Mouse (Mus musculus) kidney, adult 2 months (tissue): Measurements from ENCODE around the gene Hist1h1b.
"Not testable (repeated sequence)": the region's sequence is repeated elsewhere in the genome, so short reads cannot be mapped to it uniquely, and the experiment has no call there.

ENCODE experiments used
- CTCF ChIP-seq: fragments of 200-500 bp; conservative IDR thresholded peaks from 2 replicates; pipeline ENCODE4 v1.5.1; 2011; ENCODE audit warnings: low read depth, mild to moderate bottlenecking, control low read depth, low read length, moderate library complexity, mixed read lengths; ENCODE audit not compliant: insufficient read depth, insufficient read length
- POLR2A ChIP-seq: fragments of 200-500 bp; IDR thresholded peaks from one replicate; pipeline ENCODE4 v1.6.1; 2011; ENCODE audit warnings: low read depth, low read length, control low read depth

DNA sequence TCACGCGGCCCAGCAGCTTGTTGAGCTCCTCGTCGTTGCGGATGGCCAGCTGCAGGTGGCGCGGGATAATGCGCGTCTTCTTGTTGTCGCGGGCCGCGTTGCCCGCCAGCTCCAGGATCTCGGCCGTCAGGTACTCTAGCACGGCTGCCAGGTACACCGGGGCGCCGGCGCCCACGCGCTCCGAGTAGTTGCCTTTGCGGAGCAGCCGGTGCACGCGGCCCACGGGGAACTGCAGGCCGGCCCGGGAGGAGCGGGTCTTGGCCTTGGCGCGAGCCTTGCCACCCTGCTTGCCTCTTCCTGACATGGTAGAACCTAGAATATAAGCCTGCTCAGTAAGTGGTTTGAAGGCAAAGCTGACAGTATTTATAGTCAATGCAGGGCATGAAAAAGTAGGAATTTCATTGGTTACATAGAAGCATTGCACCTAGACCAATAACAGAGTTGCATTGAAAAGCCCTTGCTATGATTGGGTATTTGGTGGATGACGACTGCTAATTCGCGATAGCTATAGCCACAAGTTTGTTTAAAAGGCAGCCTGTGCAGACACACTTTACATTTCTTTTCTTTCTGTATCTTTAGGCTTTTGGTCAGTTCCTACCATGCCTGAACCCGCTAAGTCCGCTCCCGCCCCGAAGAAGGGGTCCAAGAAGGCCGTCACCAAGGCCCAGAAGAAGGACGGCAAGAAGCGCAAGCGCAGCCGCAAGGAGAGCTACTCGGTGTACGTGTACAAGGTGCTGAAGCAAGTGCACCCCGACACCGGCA, 26.7 kb downstream of the Hist1h1b start, which contains the start of the genes Hist1h2ak and Hist1h2bn:
- not testable (repeated sequence) for TF ChIP-seq POLR2A, CTCF
